ENCODE assay signal across 14 mouse cellular contexts in the genomic region with DNA sequence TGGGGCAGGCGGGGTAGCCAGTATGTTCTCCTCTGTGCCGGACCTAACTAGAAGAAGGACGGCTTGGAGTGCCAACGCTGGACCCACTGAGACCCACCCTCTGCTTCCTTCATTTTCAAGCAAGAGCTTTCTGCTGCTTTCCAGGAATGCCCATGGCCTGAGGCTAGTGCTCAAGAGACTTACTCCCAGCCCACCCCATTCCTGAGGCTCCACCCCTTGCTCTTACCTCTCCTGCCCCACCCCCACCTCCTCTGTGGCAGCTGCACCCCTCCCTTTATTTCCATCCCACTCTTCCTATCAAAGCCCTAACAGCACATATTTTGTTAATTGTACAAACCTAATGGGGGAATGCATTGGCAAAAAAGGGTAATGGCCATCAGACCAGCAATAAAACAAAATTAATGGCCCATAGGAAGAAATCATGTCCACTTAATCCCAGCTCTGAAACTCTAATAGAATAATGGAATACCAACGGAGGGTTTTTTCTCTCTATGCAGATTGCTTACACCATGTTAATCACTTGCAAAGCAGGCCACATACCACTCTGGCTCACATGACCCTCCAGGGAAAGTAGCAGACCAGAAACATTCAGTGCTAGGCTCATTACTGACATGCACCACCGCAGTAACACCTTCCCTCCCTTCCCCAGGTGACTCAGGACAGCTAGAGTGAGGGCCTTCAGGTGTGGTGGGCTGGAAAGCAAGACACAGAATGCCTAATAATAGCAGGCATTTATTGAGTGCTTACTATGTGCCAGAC. TPM values are rescaled to one million over a fixed set of nuclear protein-coding genes. Genes with fewer than 3 reads are reported as not detected.
DNase-seq lines count a peak whose midpoint lies in the region; ATAC-seq and TF ChIP-seq lines count a peak whose summit lies in the region.
"Had no signal": no experiment of that assay in that cellular context is flagged by ENCODE, and none has a peak within 500 bp of the region (broad histone marks: within the 10 kb centered on the region; RNA-seq: fewer than 3 reads in every experiment).

No protein-coding gene starts in this region.

- H3K9me3 ChIP-seq in hindbrain, embryonic 15.5 days, result no peaks in the 10 kb centered on the region
- H3K9me3 ChIP-seq: liver, embryonic 12.5 days had no signal

- no peak for TF ChIP-seq POLR2A in brain, embryonic 14.5 days (IDR thresholded peaks at IDR 0.05; ENCODE audit: borderline replicate concordance, extremely low read depth, insufficient read depth, insufficient read length, poor library complexity, severe bottlenecking)

- TF ChIP-seq CTCF in brain, embryonic 14.5 days (IDR thresholded peaks at IDR 0.05; ENCODE audit: borderline replicate concordance, extremely low read depth, insufficient read depth, insufficient read length), result no peak

- H3K4me3 ChIP-seq in hindbrain, embryonic 15.5 days, result no peak overlapping the region
- H3K4me3 ChIP-seq: liver, embryonic 12.5 days had no signal

- no peaks in the 10 kb centered on the region for H3K36me3 ChIP-seq in hindbrain, embryonic 15.5 days
- H3K36me3 ChIP-seq: liver, embryonic 12.5 days had no signal

- no peak overlapping the region for H3K27ac ChIP-seq in hindbrain, embryonic 15.5 days (replicated peaks)
- H3K27ac ChIP-seq: liver, embryonic 12.5 days; macrophage had no signal

- intact Hi-C loops in heart, postnatal 10 days (cut with DNase I), result no loop called here

- ATAC-seq in hindbrain, embryonic 15.5 days (ENCODE audit: low FRiP score, low read depth), result 0 out of 2 replicates have a peak, but pooled peaks have one; percentile 44
- ATAC-seq: liver, embryonic 12.5 days had no signal

- no peak overlapping the region for H3K4me2 ChIP-seq in hindbrain, embryonic 15.5 days
- H3K4me2 ChIP-seq: liver, embryonic 12.5 days had no signal

- H3K4me1 ChIP-seq in hindbrain, embryonic 15.5 days (replicated peaks), result peaks cover 34% of the 10 kb centered on the region
- H3K4me1 ChIP-seq: liver, embryonic 12.5 days had no signal

- DNase-seq in ES-CJ7 (ENCODE audit: low read depth, low spot score), result peak; percentile 86
- DNase-seq in brain, embryonic 14.5 days (ENCODE audit: low read depth), result peak; percentile 72
- peak; percentile 50 to 68 for DNase-seq in kidney, postnatal 4 days
- no peak for DNase-seq in urinary bladder, adult 2 months (ENCODE audit: low spot score)
- no peak for DNase-seq in testis, postnatal 14 days (ENCODE audit: low spot score)
- no peak for DNase-seq in heart, postnatal 10 days
- DNase-seq in cerebellum, adult 11-12 months, result no peak
- DNase-seq: adrenal gland, postnatal 10 days; cerebellum, adult 11 months; heart, postnatal 36 days; spleen, adult 18-20 months had no signal

- no peaks in the 10 kb centered on the region for H3K27me3 ChIP-seq in hindbrain, embryonic 15.5 days
- H3K27me3 ChIP-seq: liver, embryonic 12.5 days had no signal

- WGBS in hindbrain, embryonic 15.5 days, result 26% methylated on average over 6 of the region's 6 CpGs

- no peak overlapping the region for H3K9ac ChIP-seq in hindbrain, embryonic 15.5 days
- H3K9ac ChIP-seq: liver, embryonic 12.5 days had no signal

RNA-seq across cellular contexts. Expression of a gene that starts 57.1 kb away (rescaled TPM):
- 37.2 and 38.3 TPM in 2 replicates for polyA plus RNA-seq in brain, embryonic 14.5 days (2012; rRNA removed)
- polyA plus RNA-seq in hindbrain, embryonic 15.5 days (2015; fragmentation: Nextera tagmentation; extraction: Ambion mirVana), result 32.9 and 40.6 TPM in 2 replicates
- polyA plus RNA-seq in urinary bladder, adult 2 months (2012; rRNA removed), result 13.6 and 17.0 TPM in 2 replicates
- 1 to 10 TPM; 5.2 to 5.8 TPM for total RNA-seq in heart, postnatal 10 days (2021)
- polyA plus RNA-seq: macrophage had no signal

Comparison
In these comparisons a context has a peak if more than half of its experiments do, and no peak if none do; other contexts are left out.
1. DNase-seq: peak in ES-CJ7 (single experiment), brain, embryonic 14.5 days (single experiment) and kidney, postnatal 4 days (2 of 2); none in urinary bladder, adult 2 months (single experiment), testis, postnatal 14 days (single experiment), heart, postnatal 10 days (0 of 2) and cerebellum, adult 11-12 months (single experiment).